Mouse (Mus musculus) lung, adult 2 months (tissue): ENCODE results near the gene Gabrg3.

Source experiments
- CTCF ChIP-seq: fragments of 200-500 bp; IDR thresholded peaks from 2 replicates; pipeline ENCODE4 v1.5.1; 2011; ENCODE audit warnings: mild to moderate bottlenecking, low read length, control low read depth; ENCODE audit not compliant: insufficient read depth
- POLR2A ChIP-seq: fragments of 200-500 bp; IDR thresholded peaks from 2 replicates; pipeline ENCODE4 v1.6.1; 2011; ENCODE audit warnings: low read depth, mild to moderate bottlenecking, control low read depth, low read length, borderline replicate concordance; ENCODE audit errors: extremely low read depth

- TF ChIP-seq POLR2A (no peak), CTCF (no peak)
Observed at GRCm38 (mm10) chr7:57166931-57167330, 220.1 kb downstream of the Gabrg3 start.
